Mouse (Mus musculus) stomach, postnatal 0 days (tissue): ENCODE results near the gene Nfe2l3. TPM values are rescaled to one million over a fixed set of nuclear protein-coding genes. Genes with fewer than 3 reads are reported as not detected.

Experiments
- ATAC-seq: fragments of 200-750 bp; cut with Nextera tagmentation; 2 replicates; pipeline ENCODE4 v1.8.0; 2017; ENCODE audit not compliant: low FRiP score, low TSS enrichment
- DNase-seq: peaks from one replicate; pipeline ENCODE4 v3.0.0-alpha.2; 2016; ENCODE audit warnings: low spot score
- H3K27ac ChIP-seq: fragments of 300-500 bp; sonication (generic); replicated peaks from 2 replicates; pipeline ENCODE4 v1.5.1; 2014; ENCODE audit warnings: mild to moderate bottlenecking, control low read depth
- H3K27me3 ChIP-seq: fragments of 300-500 bp; sonication (generic); 2 replicates; pipeline ENCODE4 v1.6.1; 2014; ENCODE audit warnings: low read length; ENCODE audit not compliant: control insufficient read depth, insufficient read depth
- H3K36me3 ChIP-seq: fragments of 300-500 bp; sonication (generic); 2 replicates; pipeline ENCODE4 v1.6.1; 2014; ENCODE audit warnings: low read length, mixed read lengths; ENCODE audit not compliant: control insufficient read depth, insufficient read depth
- H3K4me1 ChIP-seq: fragments of 300-500 bp; sonication (generic); replicated peaks from 2 replicates; pipeline ENCODE4 v1.6.1; 2014; ENCODE audit warnings: antibody characterized with exemption; ENCODE audit not compliant: control insufficient read depth, insufficient read depth
- H3K4me2 ChIP-seq: fragments of 300-500 bp; sonication (generic); replicated peaks from 2 replicates; pipeline ENCODE4 v1.6.1; 2014; ENCODE audit warnings: low read depth, mild to moderate bottlenecking, control low read depth, moderate library complexity
- H3K4me3 ChIP-seq: fragments of 300-500 bp; sonication (generic); 2 replicates; pipeline ENCODE4 v1.5.1; 2014; ENCODE audit warnings: low read depth, low read length, control low read depth
- H3K9ac ChIP-seq: fragments of 300-500 bp; sonication (generic); 2 replicates; pipeline ENCODE4 v1.6.1; 2014; ENCODE audit warnings: mild to moderate bottlenecking, low read length, control low read depth, mixed read lengths
- H3K9me3 ChIP-seq: fragments of 300-500 bp; sonication (generic); 2 replicates; pipeline ENCODE4 v1.6.1; 2016; ENCODE audit warnings: low read length; ENCODE audit not compliant: control insufficient read depth
- CTCF ChIP-seq: IDR thresholded peaks from 2 replicates; pipeline ENCODE4 v1.5.1; 2016; ENCODE audit warnings: antibody characterized with exemption, low read depth, mild to moderate bottlenecking, moderate library complexity
- EP300 ChIP-seq: optimal IDR thresholded peaks from 2 replicates; pipeline ENCODE3; 2016; ENCODE audit warnings: antibody characterized with exemption
- whole genome bisulfite sequencing: fragments of 180-500 bp; shearing (Covaris S2); extraction: QIAGEN DNeasy Blood & Tissue Kit; methylation state at CpG from one replicate; pipeline ENCODE4 v1.1.7; 2014; 5-methylcytosine and 5-hydroxymethylcytosine counted together
- polyA plus RNA-seq: library from polyadenylated mRNA; unstranded; fragments of >200 nt; fragmentation: Nextera tagmentation; extraction: Ambion mirVana; gene quantifications from 2 replicates; pipeline ENCODE4 v1.2.1, GENCODE M21; 2015

Nfe2l3 gene
- polyA plus RNA-seq, 1 experiment from 2014 or later: 19.6 TPM

DNA sequence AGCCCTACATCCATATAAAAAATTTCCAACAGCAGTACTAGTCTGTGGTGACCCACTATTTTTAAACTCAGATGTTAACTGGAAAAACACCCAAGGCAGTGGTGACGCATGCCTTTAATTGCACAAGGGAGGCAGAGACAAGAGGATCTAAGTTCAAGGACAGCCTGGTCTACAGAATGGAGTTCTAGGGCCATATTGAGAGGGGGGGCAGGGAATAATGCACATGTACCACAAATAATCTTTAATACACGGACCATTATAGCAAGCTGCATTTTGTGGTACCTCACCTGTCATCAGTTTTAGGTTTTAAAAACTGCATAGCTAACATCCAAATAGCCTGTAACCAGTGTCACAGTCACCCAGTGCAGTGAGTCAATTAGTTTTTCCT lies 26.4 kb downstream of the Nfe2l3 start:
- no peak for DNase-seq
- Histone ChIP-seq H3K4me2 (no peak overlapping the region), H3K27ac (no peak overlapping the region), H3K4me1 (no peaks in the 10 kb centered on the region), H3K27me3 (no peaks in the 10 kb centered on the region), H3K9me3 (no peaks in the 10 kb centered on the region), H3K36me3 (peaks cover 16% of the 10 kb centered on the region), H3K4me3 (no peak overlapping the region), H3K9ac (no peak overlapping the region)
- ATAC-seq: peak; percentile 52
- WGBS: 58% methylated on average over 2 of the region's 2 CpGs
- no peak for TF ChIP-seq CTCF
- TF ChIP-seq EP300: no peak

DNA sequence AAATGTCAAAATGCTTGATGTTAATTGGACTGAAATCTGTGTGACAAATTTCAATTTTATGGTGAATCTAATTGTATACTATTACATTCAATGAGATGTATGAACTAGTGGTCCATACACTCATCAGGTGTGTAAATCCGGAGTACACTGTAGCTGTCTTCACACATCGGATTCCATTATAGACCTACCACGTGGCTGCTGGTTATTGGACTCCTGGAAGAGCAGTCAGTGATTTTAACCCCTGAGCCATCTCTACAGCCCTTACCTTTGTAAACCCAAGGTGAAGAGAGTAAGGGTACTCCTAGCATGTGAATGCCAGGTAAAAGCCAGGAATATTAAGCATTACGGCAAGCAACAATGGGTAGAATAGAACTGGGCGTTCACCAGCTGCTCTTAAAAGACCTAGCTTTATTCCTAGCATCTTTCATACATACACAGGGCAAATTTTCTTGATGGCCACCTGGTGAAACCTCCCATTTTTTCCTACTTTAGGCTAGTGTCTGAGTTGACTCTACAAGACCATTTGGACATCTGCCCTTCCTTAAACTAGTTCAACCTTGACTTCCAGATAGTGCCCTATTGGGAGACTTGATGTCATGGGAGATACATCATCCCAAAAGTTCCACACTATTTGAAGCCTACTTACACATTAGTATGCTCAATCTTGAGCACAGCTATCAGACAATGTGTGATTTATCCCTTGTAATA lies 27.0 kb downstream of the Nfe2l3 start:
- no peak overlapping the region for H3K4me2 ChIP-seq
- WGBS: 39% methylated on average over 5 of the region's 5 CpGs
- TF ChIP-seq CTCF: no peak
- no peak for TF ChIP-seq EP300
- H3K36me3 ChIP-seq: peaks cover 17% of the 10 kb centered on the region
- no peaks in the 10 kb centered on the region for H3K4me1 ChIP-seq
- no peak for DNase-seq
- no peak overlapping the region for H3K27ac ChIP-seq
- no peaks in the 10 kb centered on the region for H3K27me3 ChIP-seq
- H3K9ac ChIP-seq: no peak overlapping the region
- peak; percentile 61 for ATAC-seq
- no peaks in the 10 kb centered on the region for H3K9me3 ChIP-seq
- no peak overlapping the region for H3K4me3 ChIP-seq

DNA sequence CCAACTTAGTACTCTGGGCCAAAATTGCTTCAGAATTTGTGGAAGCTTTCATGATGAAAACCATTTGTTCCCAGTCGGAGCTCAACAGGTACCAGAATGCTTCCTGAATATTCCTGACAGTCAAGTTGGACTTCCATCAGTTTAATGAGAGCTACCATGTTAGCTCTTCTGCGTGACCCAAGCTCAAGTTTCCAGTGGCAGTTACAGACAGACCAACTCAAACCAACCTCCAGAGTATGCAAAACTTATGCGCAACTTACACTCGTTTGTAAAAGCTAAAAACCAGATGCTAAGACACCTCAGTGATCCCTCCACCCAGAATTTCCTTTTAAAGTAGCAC lies 27.5 kb downstream of the Nfe2l3 start:
- peaks cover 17% of the 10 kb centered on the region for H3K36me3 ChIP-seq
- no peak overlapping the region for H3K9ac ChIP-seq
- DNase-seq: no peak
- no peaks in the 10 kb centered on the region for H3K9me3 ChIP-seq
- TF ChIP-seq EP300 (no peak), CTCF (no peak)
- no peaks in the 10 kb centered on the region for H3K4me1 ChIP-seq
- ATAC-seq: no peak
- H3K27ac ChIP-seq: no peak overlapping the region
- 76% methylated on average over 4 of the region's 4 CpGs for WGBS
- H3K4me3 ChIP-seq: no peak overlapping the region
- H3K4me2 ChIP-seq: no peak overlapping the region
- no peaks in the 10 kb centered on the region for H3K27me3 ChIP-seq

- H3K9me3 ChIP-seq: no peaks in the 10 kb centered on the region
- H3K36me3 ChIP-seq: peaks cover 17% of the 10 kb centered on the region
- no peak overlapping the region for H3K4me3 ChIP-seq
- H3K27me3 ChIP-seq: no peaks in the 10 kb centered on the region
- 74% methylated on average over 3 of the region's 3 CpGs for WGBS
- no peak overlapping the region for H3K9ac ChIP-seq
- H3K4me2 ChIP-seq: no peak overlapping the region
- DNase-seq (no peak), ATAC-seq (no peak)
- no peak overlapping the region for H3K27ac ChIP-seq
- no peak for TF ChIP-seq CTCF
- no peak for TF ChIP-seq EP300
- H3K4me1 ChIP-seq: no peaks in the 10 kb centered on the region
These were observed 27.9 kb downstream of the Nfe2l3 start for GRCm38 (mm10) chr6:51460363-51460762.

DNA sequence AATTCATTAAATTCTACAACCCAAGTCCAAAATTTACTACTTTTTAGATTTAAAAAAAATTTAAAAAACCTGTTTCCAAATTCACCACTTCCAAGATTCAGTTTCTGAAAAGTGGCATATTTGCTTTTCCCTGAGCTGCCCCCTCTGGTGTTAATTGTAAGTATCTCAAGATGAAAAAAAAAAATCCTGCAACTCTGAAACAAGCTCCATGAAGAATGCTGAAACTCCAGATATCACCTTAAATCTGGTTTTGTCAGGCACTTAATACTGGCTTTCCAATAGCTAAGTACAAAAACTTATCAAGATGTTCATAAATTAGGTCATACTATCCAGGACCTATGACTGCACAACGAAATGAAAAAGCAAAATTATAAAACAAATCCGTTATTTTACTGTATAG lies 35.2 kb downstream of the Nfe2l3 start:
- Histone ChIP-seq H3K9me3 (no peaks in the 10 kb centered on the region), H3K4me1 (0 out of 2 replicates have a peak, but pooled peaks cover 2% of the 10 kb centered on the region), H3K4me2 (peak overlapping the region; percentile 64), H3K27me3 (no peaks in the 10 kb centered on the region), H3K9ac (no peak overlapping the region), H3K27ac (no peak overlapping the region), H3K4me3 (peak overlapping the region; percentile 99), H3K36me3 (peaks cover 14% of the 10 kb centered on the region)
- DNase-seq (no peak), ATAC-seq (no peak)
- peak; percentile 66 for TF ChIP-seq CTCF
- no peak for TF ChIP-seq EP300
- WGBS: 0% methylated on average over 2 of the region's 2 CpGs

DNA sequence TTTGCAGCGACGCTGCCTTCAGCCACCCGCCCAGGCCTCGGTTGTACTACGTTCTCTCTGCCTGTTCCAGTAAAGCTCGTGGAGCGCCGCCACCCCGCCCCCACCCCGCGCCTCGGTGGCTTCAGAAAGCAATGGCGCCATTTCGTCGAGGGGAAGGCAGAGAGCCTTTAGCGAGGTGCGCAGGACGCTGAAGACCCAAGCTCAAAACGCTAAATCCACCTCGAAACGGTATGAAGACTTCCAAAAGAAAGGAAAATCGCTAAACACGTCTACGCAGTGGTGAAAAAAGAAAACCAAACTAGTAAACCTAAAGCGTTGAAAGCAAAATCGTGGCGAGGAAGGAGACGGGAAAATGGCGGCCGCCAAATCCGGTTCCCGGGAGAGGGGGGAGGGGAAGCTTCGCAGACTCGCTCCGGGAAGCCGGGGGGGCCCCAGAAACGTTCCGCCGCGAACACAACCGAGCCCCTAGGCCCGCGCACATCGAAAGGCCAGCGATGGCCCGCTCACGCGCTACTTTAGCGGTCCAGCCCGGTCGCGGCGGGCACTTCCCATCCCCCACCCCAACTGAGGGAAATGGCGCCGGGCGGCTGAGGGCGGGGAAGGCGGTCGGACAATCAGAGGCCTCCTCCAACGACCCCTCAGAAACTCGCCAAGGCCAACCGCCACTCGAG lies 36.6 kb downstream of the Nfe2l3 start:
- H3K9me3 ChIP-seq: no peaks in the 10 kb centered on the region
- peak overlapping the region; percentile 64 for H3K4me2 ChIP-seq
- peaks cover 10% of the 10 kb centered on the region for H3K36me3 ChIP-seq
- H3K4me3 ChIP-seq: peak overlapping the region; percentile 99
- peak; percentile 90 for DNase-seq
- WGBS: under 1% methylated on average over 61 of the region's 63 CpGs
- peak overlapping the region; percentile 100 for H3K9ac ChIP-seq
- TF ChIP-seq CTCF: 0 out of 2 replicates have a peak, but pooled peaks have one; percentile 9
- peak; percentile 85 for TF ChIP-seq EP300
- H3K4me1 ChIP-seq: 0 out of 2 replicates have a peak, but pooled peaks cover 2% of the 10 kb centered on the region
- H3K27me3 ChIP-seq: no peaks in the 10 kb centered on the region
- ATAC-seq: peak; percentile 35
- peak overlapping the region; percentile 99 for H3K27ac ChIP-seq
